In genomic region chr14:47361899-47362298, GRCm38 (mm10) we compare ENCODE assay signal across 20 mouse cellular contexts. TPM values are rescaled to one million over a fixed set of nuclear protein-coding genes. Genes with fewer than 3 reads are reported as not detected.
A peak's percentile ranks its signal among the peaks of the same experiment; 100 is the strongest.
DNase-seq lines count a peak whose midpoint lies in the region; ATAC-seq and TF ChIP-seq lines count a peak whose summit lies in the region.
"Had no signal": no experiment of that assay in that cellular context is flagged by ENCODE, and none has a peak within 500 bp of the region (broad histone marks: within the 10 kb centered on the region; RNA-seq: fewer than 3 reads in every experiment).

No protein-coding gene starts in this region.

- ATAC-seq in CD4-positive, CD25-positive, alpha-beta regulatory T cell, adult 4 months = no peak
- peak; percentile 74 for ATAC-seq in monocyte, adult 5-6 weeks (replicated peaks; ENCODE audit: insufficient number of reproducible peaks, low FRiP score, low TSS enrichment, poor library complexity, severe bottlenecking)
- ATAC-seq: forebrain, embryonic 13.5 days; hindbrain, embryonic 16.5 days; midbrain, embryonic 13.5 days had no signal

- TF ChIP-seq CTCF in bone marrow macrophage, adult 2 months (IDR thresholded peaks at IDR 0.05; ENCODE audit: low read depth, low read length) = no peak

- peak overlapping the region; percentile 98 for H3K27ac ChIP-seq in bone marrow macrophage, adult 2 months (ENCODE audit: insufficient read depth, low read depth, low read length)
- H3K27ac ChIP-seq: forebrain, embryonic 13.5 days; heart, embryonic 13.5 days; limb, embryonic 15.5 days; midbrain, embryonic 13.5 days had no signal

- DNase-seq in CD4-positive, CD25-positive, alpha-beta regulatory T cell, adult 2 months (ENCODE audit: low read depth, low spot score) = peak; percentile 23
- peak; percentile 44 for DNase-seq in lung, postnatal 36 days
- DNase-seq in lung, postnatal 25 days (ENCODE audit: low spot score) = no peak
- no peak for DNase-seq in kidney, postnatal 25 days
- DNase-seq in embryo, embryonic 9.5 days (ENCODE audit: extremely low spot score) = no peak
- DNase-seq: cerebellum, adult 11 months; cerebellum, postnatal 25 days; heart, postnatal 4 days; kidney, adult 2 months; kidney, postnatal 14 days; lung, postnatal 14 days; right cerebral cortex, adult 18-20 months had no signal

- peaks cover 79% of the 10 kb centered on the region for H3K4me1 ChIP-seq in bone marrow macrophage, adult 2 months (ENCODE audit: control insufficient read depth, insufficient read depth, low read length)

- TF ChIP-seq POLR2A in bone marrow macrophage, adult 2 months (IDR thresholded peaks at IDR 0.05; ENCODE audit: borderline replicate concordance, low read depth, low read length) = no peak

- H3K4me3 ChIP-seq in bone marrow macrophage, adult 2 months (ENCODE audit: insufficient read depth, low read length) = peak overlapping the region; percentile 31; the same call in 1 of the 2 replicates
- H3K4me3 ChIP-seq: forebrain, embryonic 13.5 days; heart, embryonic 13.5 days; limb, embryonic 15.5 days; midbrain, embryonic 13.5 days had no signal

RNA-seq across cellular contexts. Expression of gene Lgals3, which starts 5.7 kb away (rescaled TPM):
- polyA plus RNA-seq in CD4-positive, CD25-positive, alpha-beta regulatory T cell, adult 4 months (2017; shearing (Covaris generic)) = 10 to 100 TPM; 12.5 to 13.6 TPM
- polyA plus RNA-seq in bone marrow macrophage, adult 2 months (2012; ENCODE audit: insufficient read depth, insufficient read length, missing spikeins) = 4,409 and 4,976 TPM in 2 replicates
- 98.5 to 263 TPM (median 189 TPM) in 3 replicates for total RNA-seq in monocyte, adult 5-6 weeks (2017)

RNA-seq across cellular contexts. Expression of gene Dlgap5, which starts 56.3 kb away (rescaled TPM):
- 10 to 100 TPM; 11.4 to 13.0 TPM for polyA plus RNA-seq in CD4-positive, CD25-positive, alpha-beta regulatory T cell, adult 4 months (2017; shearing (Covaris generic))
- polyA plus RNA-seq in bone marrow macrophage, adult 2 months (2012; ENCODE audit: insufficient read depth, insufficient read length, missing spikeins) = 17.0 and 22.7 TPM in 2 replicates
- 2.2 to 12.5 TPM (median 10.1 TPM) in 3 replicates for total RNA-seq in monocyte, adult 5-6 weeks (2017)

Comparison
In these comparisons a context has a peak if more than half of its experiments do, and no peak if none do; other contexts are left out.
1. DNase-seq: peak in CD4-positive, CD25-positive, alpha-beta regulatory T cell, adult 2 months (single experiment) and lung, postnatal 36 days (single experiment); none in lung, postnatal 25 days (single experiment), kidney, postnatal 25 days (0 of 2) and embryo, embryonic 9.5 days (single experiment).
2. RNA of gene Lgals3, which starts 5.7 kb away (polyA plus RNA-seq): 4,409 to 4,976 TPM in bone marrow macrophage, adult 2 months; 12.5 to 13.6 TPM in CD4-positive, CD25-positive, alpha-beta regulatory T cell, adult 4 months; every median in the first group is over 100 times any median in the second.